1 mouse cellular context compared by ENCODE assay signal in the genomic region with DNA sequence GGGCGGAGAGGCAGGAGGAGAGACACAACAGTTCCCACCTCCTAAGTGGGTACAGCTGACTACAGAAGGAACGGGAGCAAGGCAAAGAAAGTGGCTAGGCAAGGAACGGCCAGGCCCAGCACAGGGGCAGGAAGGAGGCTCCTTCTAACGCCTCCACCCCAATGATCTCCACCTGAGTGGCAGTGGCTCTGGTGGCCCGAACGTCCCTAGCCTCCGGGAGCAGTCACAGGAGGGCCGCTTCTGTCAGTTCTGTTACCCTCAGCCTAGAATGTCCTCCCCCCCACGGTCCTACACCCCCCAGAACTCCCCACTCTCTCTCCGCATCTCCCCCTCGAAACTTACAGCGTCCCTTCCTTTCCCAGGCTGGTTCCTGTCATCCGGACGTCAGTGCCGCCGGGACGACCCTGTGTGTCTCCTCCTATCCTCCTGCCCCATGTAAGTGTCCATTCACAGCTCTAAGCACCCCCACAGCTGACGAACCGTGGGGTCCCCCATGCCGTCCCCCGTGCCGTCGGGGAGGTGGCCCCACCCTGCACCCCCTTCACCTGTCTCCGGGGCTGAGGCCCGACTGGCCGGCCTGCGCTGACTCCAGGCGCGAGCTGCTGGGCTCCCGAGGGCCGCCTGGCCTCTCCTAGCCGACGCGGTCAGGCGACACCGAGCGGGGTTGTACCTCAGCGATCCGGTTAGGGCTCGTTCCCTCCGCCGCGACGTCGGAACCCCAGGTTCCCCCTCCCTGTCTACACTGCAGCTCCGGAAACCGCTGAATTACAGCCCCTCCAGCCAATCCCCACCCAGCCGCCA.
TF ChIP-seq lines count a peak whose summit lies in the region.

No protein-coding gene starts in this region.

TF ChIP-seq in myocyte, 11 proteins besides CTCF, POLR2A, EP300 and RAD21 (continued from another document):
- peak in 1 of 3 experiments; percentile 33 for TF ChIP-seq MYOD1 (IDR thresholded peaks at IDR 0.05; ENCODE audit: control insufficient read depth in 1 of 3, insufficient read length in 2 of 3, low read depth in 2 of 3)
